Mouse (Mus musculus) small intestine, adult 2 months (tissue): ENCODE data around the gene Btg4.

Source experiments
- CTCF ChIP-seq: fragments of 200-500 bp; IDR thresholded peaks from 2 replicates; pipeline ENCODE4 v1.5.1; 2012; ENCODE audit warnings: low read depth, mild to moderate bottlenecking, control low read depth, inconsistent platforms, low read length, moderate library complexity, mixed read lengths; ENCODE audit not compliant: insufficient replicate concordance, insufficient read length; ENCODE audit errors: extremely low read depth
- POLR2A ChIP-seq: fragments of 200-500 bp; IDR thresholded peaks from 2 replicates; pipeline ENCODE4 v1.6.1; 2012; ENCODE audit warnings: low read depth, mild to moderate bottlenecking, control low read depth, inconsistent platforms, low read length, moderate library complexity

- TF ChIP-seq CTCF = no peak
- no peak for TF ChIP-seq POLR2A
These were observed 7.5 kb downstream of the Btg4 start for GRCm38 (mm10) chr9:51068202-51068601.
